Mouse (Mus musculus) ovary, adult 2 months (tissue): ENCODE data around the gene Olfr668. TPM values are rescaled to one million over a fixed set of nuclear protein-coding genes. Genes with fewer than 3 reads are reported as not detected.

Experiments
- polyA plus RNA-seq: library from polyadenylated mRNA; depleted of rRNA; stranded (reverse); fragments of >200 nt; gene quantifications from 2 replicates; pipeline ENCODE4 v1.2.3, GENCODE M21; 2012; rRNA removed

Olfr668 gene
- not detected in 2 replicates for polyA plus RNA-seq

DNA sequence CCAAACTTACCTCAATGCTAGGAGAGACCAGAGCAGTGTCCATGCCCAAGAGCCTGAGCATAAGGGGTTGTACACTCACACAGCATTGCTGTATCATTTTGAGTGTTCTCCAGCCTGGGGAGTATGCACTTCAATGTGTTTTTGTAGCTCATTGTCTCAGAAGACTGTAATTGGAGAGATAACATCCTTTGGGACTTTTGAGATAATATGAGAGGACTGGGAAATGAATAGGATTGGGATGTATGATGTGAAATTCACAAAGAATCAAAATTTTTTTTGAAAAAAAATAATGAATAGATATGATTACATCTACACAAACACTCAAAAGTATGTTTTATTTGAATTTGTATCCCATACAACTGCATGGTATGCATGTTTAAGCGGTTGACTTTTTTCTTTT lies at the start of gene Olfr668:
TSS of gene Olfr668 (minus strand) at position 101 of the 400 bp plus-strand sequence.

DNA sequence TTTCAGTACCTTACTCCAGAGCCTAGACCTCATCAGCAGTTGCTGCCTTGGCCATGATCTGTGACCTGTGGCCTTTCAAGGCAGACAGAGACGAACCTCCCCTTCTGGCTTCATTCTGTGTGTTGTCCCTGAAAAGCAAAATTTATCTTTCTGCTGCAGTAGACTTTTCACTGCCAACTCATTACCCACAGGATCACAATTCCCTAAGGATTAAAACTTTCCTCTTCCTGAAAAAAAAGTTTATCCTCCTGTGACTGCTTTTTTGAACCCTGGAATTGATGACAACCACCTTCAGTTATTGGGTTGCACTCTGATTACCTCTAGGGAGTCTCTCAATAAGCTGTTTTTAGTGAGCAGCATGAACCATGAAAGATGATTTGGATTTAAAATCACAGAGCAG lies 34.7 kb upstream of the Olfr668 start, which contains the start of gene Olfr670:
TSS of gene Olfr670 (minus strand) at position 101 of the 400 bp plus-strand sequence.

GRCm38 (mm10) chr7:104933940-104934339 lies 6.1 kb upstream of the Olfr668 start, which contains the start of gene Olfr669:
Gene Olfr669 (plus strand): TSS chr7:104934240.

DNA sequence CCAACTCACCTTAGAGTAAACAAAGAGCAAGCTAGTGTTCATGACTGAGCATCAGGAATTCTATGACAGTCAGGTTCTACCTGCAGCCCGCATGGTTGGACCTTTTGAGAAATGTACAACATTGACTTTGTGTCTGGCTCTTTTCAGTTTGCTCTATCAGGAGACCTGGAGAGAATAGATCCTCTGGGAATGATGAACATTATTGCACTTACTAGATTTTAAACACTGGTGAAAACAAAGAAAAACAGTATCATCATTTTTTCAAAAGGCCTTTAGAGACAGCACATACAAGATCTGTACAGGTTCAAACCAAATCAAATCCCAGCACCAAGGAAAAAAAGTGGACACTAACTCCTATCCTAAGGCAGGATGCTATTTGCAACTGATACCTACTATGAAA lies 6.5 kb downstream of the Olfr668 start, which contains the start of gene Olfr667:
TSS of gene Olfr667 (minus strand) at position 101 of the 400 bp plus-strand sequence.

GRCm38 (mm10) chr7:104895852-104896251 lies 32.0 kb downstream of the Olfr668 start, which contains the start of gene Olfr666:
Gene Olfr666 (minus strand): TSS chr7:104895952.

DNA sequence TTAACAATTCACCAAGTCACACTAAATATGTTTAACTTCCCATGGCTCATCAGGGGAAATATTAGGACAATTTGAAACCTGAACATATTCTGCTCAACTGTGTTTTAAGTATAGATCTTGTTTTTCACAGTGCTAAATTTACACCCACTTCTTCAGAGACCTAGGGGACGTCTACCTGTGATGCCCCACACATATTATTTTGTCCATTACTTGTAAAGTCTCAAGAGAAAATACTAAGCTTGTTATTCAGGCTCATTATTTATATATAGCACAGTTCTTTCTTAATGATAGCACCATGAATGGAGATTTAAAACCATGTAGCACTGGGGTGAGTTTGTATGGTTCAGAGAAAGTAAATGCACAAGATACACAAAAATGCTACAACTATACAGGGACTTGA lies 50.1 kb downstream of the Olfr668 start, which contains the start of gene Olfr665:
TSS of gene Olfr665 (plus strand) at position 301 of the 400 bp plus-strand sequence.

Other genes starting within 250 kb of the Olfr668 start
- gene Olfr661, start 241.6 kb downstream of the Olfr668 start, polyA plus RNA-seq: not detected in 2 replicates
- gene Usp17le, start 150.6 kb downstream of the Olfr668 start, polyA plus RNA-seq: not detected in 2 replicates
- not detected in 2 replicates for gene Usp17lb, start 85.5 kb downstream of the Olfr668 start, polyA plus RNA-seq
- gene Usp17la, start 71.0 kb downstream of the Olfr668 start, polyA plus RNA-seq: not detected in 2 replicates
- not detected in 2 replicates for gene Olfr665, start 50.0 kb downstream of the Olfr668 start, polyA plus RNA-seq
- not detected in 2 replicates for gene Olfr666, start 32.1 kb downstream of the Olfr668 start, polyA plus RNA-seq
- not detected in 2 replicates for gene Olfr667, start 6.6 kb downstream of the Olfr668 start, polyA plus RNA-seq
- gene Olfr669, start 6.2 kb upstream of the Olfr668 start, polyA plus RNA-seq: not detected in 2 replicates
- gene Olfr670, start 34.6 kb upstream of the Olfr668 start, polyA plus RNA-seq: not detected in 2 replicates
- not detected in 2 replicates for gene Olfr671, start 51.1 kb upstream of the Olfr668 start, polyA plus RNA-seq
- gene Olfr672, start 74.0 kb upstream of the Olfr668 start, polyA plus RNA-seq: not detected in 2 replicates
- gene Olfr675, start 100.4 kb upstream of the Olfr668 start, polyA plus RNA-seq: not detected in 2 replicates
- gene Olfr676, start 104.6 kb upstream of the Olfr668 start, polyA plus RNA-seq: not detected in 2 replicates
- gene Olfr677, start 123.3 kb upstream of the Olfr668 start, polyA plus RNA-seq: not detected in 2 replicates
- gene Olfr678, start 136.4 kb upstream of the Olfr668 start, polyA plus RNA-seq: not detected in 2 replicates
- gene Olfr679, start 153.1 kb upstream of the Olfr668 start, polyA plus RNA-seq: not detected in 2 replicates
- gene Olfr680-ps1, start 164.8 kb upstream of the Olfr668 start, polyA plus RNA-seq: not detected in 2 replicates
- gene Olfr681, start 188.8 kb upstream of the Olfr668 start, polyA plus RNA-seq: not detected in 2 replicates
- not detected in 2 replicates for gene Olfr683, start 219.0 kb upstream of the Olfr668 start, polyA plus RNA-seq
- gene Olfr684, start 235.6 kb upstream of the Olfr668 start, polyA plus RNA-seq: not detected in 2 replicates